Mouse (Mus musculus) midbrain, embryonic 12.5 days (tissue): Measurements from ENCODE around the gene Pcdh19. TPM values are rescaled to one million over a fixed set of nuclear protein-coding genes. Genes with fewer than 3 reads are reported as not detected.
"Not testable (repeated sequence)": the region's sequence is repeated elsewhere in the genome, so short reads cannot be mapped to it uniquely, and the experiment has no call there.

Source experiments
- ATAC-seq: fragments of 200-750 bp; cut with Nextera tagmentation; 2 replicates; pipeline ENCODE4 v1.8.0; 2017; ENCODE audit warnings: low read depth, moderate TSS enrichment, moderate library complexity; ENCODE audit not compliant: low FRiP score
- H3K27ac ChIP-seq: fragments of 300-500 bp; sonication (generic); replicated peaks from 2 replicates; pipeline ENCODE4 v1.5.1; 2016; ENCODE audit warnings: mild to moderate bottlenecking
- H3K27me3 ChIP-seq: fragments of 300-500 bp; sonication (generic); 2 replicates; pipeline ENCODE4 v1.6.1; 2016; ENCODE audit warnings: mild to moderate bottlenecking
- H3K36me3 ChIP-seq: fragments of 300-500 bp; sonication (generic); 2 replicates; pipeline ENCODE4 v1.6.1; 2016
- H3K4me1 ChIP-seq: fragments of 300-500 bp; sonication (generic); 2 replicates; pipeline ENCODE4 v1.6.1; 2016
- H3K4me2 ChIP-seq: fragments of 300-500 bp; sonication (generic); replicated peaks from 2 replicates; pipeline ENCODE4 v1.6.1; 2016; ENCODE audit warnings: mild to moderate bottlenecking, moderate library complexity
- H3K4me3 ChIP-seq: fragments of 300-500 bp; sonication (generic); 2 replicates; pipeline ENCODE4 v1.5.1; 2016; ENCODE audit warnings: mild to moderate bottlenecking
- H3K9ac ChIP-seq: fragments of 300-500 bp; sonication (generic); replicated peaks from 2 replicates; pipeline ENCODE4 v1.6.1; 2016; ENCODE audit warnings: mild to moderate bottlenecking, moderate library complexity
- H3K9me3 ChIP-seq: fragments of 300-500 bp; sonication (generic); 2 replicates; pipeline ENCODE4 v1.6.1; 2016; ENCODE audit warnings: mild to moderate bottlenecking
- WGBS: fragments of 180-500 bp; shearing (Covaris S2); methylation state at CpG from one replicate; pipeline ENCODE4 v1.1.7; 2016; 5-methylcytosine and 5-hydroxymethylcytosine counted together
- polyA plus RNA-seq: library from polyadenylated mRNA; unstranded; fragments of >200 nt; fragmentation: Nextera tagmentation; extraction: Ambion mirVana; gene quantifications from 2 replicates; pipeline ENCODE4 v1.2.1, GENCODE M21; 2016

Pcdh19 gene
- 10.2 and 14.1 TPM in 2 replicates for polyA plus RNA-seq

GRCm38 (mm10) chrX:133688840-133689239 lies at the start of gene Pcdh19:
Pcdh19 (minus strand) TSS chrX:133688987.
- H3K27ac ChIP-seq, result peak within 1 kb of the TSS; percentile 76
- H3K36me3 ChIP-seq, result no peaks in the 10 kb centered on the region
- H3K4me3 ChIP-seq, result peak within 1 kb of the TSS; percentile 55
- H3K9me3 ChIP-seq, result no peaks in the 10 kb centered on the region
- no peaks in the 10 kb centered on the region for H3K4me1 ChIP-seq
- 21% methylated on average over 23 of the region's 26 CpGs for WGBS
- H3K4me2 ChIP-seq, result peak within 1 kb of the TSS; percentile 75
- peak within 1 kb of the TSS; percentile 65 for H3K9ac ChIP-seq
- peak; percentile 93 for ATAC-seq
- H3K27me3 ChIP-seq, result peaks cover 23% of the 10 kb centered on the region

GRCm38 (mm10) chrX:133735871-133736270 lies 47.1 kb upstream of the Pcdh19 start:
- no peak overlapping the region for H3K4me2 ChIP-seq
- no peaks in the 10 kb centered on the region for H3K4me1 ChIP-seq
- H3K27ac ChIP-seq, result no peak overlapping the region
- WGBS, result 87% methylated on average over 2 of the region's 2 CpGs
- no peaks in the 10 kb centered on the region for H3K9me3 ChIP-seq
- no peak overlapping the region for H3K9ac ChIP-seq
- no peaks in the 10 kb centered on the region for H3K36me3 ChIP-seq
- ATAC-seq, result no peak
- no peaks in the 10 kb centered on the region for H3K27me3 ChIP-seq
- no peak overlapping the region for H3K4me3 ChIP-seq

- no peaks in the 10 kb centered on the region for H3K9me3 ChIP-seq
- 57% methylated on average over 6 of the region's 6 CpGs for WGBS
- no peaks in the 10 kb centered on the region for H3K36me3 ChIP-seq
- no peak overlapping the region for H3K9ac ChIP-seq
- no peaks in the 10 kb centered on the region for H3K27me3 ChIP-seq
- H3K4me2 ChIP-seq, result no peak overlapping the region
- ATAC-seq, result no peak
- H3K27ac ChIP-seq, result no peak overlapping the region
- H3K4me3 ChIP-seq, result no peak overlapping the region
- no peaks in the 10 kb centered on the region for H3K4me1 ChIP-seq
Measured at GRCm38 (mm10) chrX:133734984-133735383, 46.2 kb upstream of the Pcdh19 start.

- no peak overlapping the region for H3K27ac ChIP-seq
- H3K9me3 ChIP-seq, result no peaks in the 10 kb centered on the region
- WGBS, result 84% methylated on average over 3 of the region's 3 CpGs
- no peaks in the 10 kb centered on the region for H3K36me3 ChIP-seq
- ATAC-seq, result no peak
- H3K4me3 ChIP-seq, result no peak overlapping the region
- no peaks in the 10 kb centered on the region for H3K27me3 ChIP-seq
- H3K4me1 ChIP-seq, result no peaks in the 10 kb centered on the region
- H3K9ac ChIP-seq, result no peak overlapping the region
- H3K4me2 ChIP-seq, result no peak overlapping the region
Measured at GRCm38 (mm10) chrX:133721517-133721916, 32.7 kb upstream of the Pcdh19 start.

GRCm38 (mm10) chrX:133710621-133711020 lies 21.8 kb upstream of the Pcdh19 start:
- H3K4me2 ChIP-seq, result no peak overlapping the region
- H3K9me3 ChIP-seq, result no peaks in the 10 kb centered on the region
- WGBS, result 60% methylated on average over 2 of the region's 2 CpGs
- no peaks in the 10 kb centered on the region; the same call in 1 of the 2 replicates for H3K27me3 ChIP-seq
- no peak overlapping the region for H3K27ac ChIP-seq
- no peak overlapping the region for H3K9ac ChIP-seq
- no peaks in the 10 kb centered on the region for H3K4me1 ChIP-seq
- H3K4me3 ChIP-seq, result no peak overlapping the region
- no peak for ATAC-seq
- H3K36me3 ChIP-seq, result no peaks in the 10 kb centered on the region

GRCm38 (mm10) chrX:133702902-133703301 lies 14.1 kb upstream of the Pcdh19 start:
- ATAC-seq, result no peak
- whole genome bisulfite sequencing, result 94% methylated on average over 1 of the region's 1 CpGs

GRCm38 (mm10) chrX:133697871-133698270 lies 9.1 kb upstream of the Pcdh19 start:
- H3K4me2 ChIP-seq, H3K9me3 ChIP-seq, H3K27me3 ChIP-seq, H3K36me3 ChIP-seq, H3K27ac ChIP-seq, H3K9ac ChIP-seq, H3K4me3 ChIP-seq, H3K4me1 ChIP-seq, ATAC-seq: not testable (repeated sequence)
- WGBS, result 80% methylated on average over 3 of the region's 4 CpGs

More at GRCm38 (mm10) chrX:133702902-133703301, 14.1 kb upstream of the Pcdh19 start:
- no peak overlapping the region for H3K4me2 ChIP-seq
- H3K4me3 ChIP-seq, result no peak overlapping the region
- H3K36me3 ChIP-seq, result no peaks in the 10 kb centered on the region
- no peak overlapping the region for H3K9ac ChIP-seq
- no peak overlapping the region for H3K27ac ChIP-seq
- H3K27me3 ChIP-seq, result no peaks in the 10 kb centered on the region
- no peaks in the 10 kb centered on the region for H3K4me1 ChIP-seq
- no peaks in the 10 kb centered on the region for H3K9me3 ChIP-seq

- peaks cover 8% of the 10 kb centered on the region; the same call in 1 of the 2 replicates for H3K27me3 ChIP-seq
- no peak overlapping the region for H3K4me2 ChIP-seq
- H3K27ac ChIP-seq, result no peak overlapping the region
- H3K4me1 ChIP-seq, result no peaks in the 10 kb centered on the region
- no peaks in the 10 kb centered on the region for H3K9me3 ChIP-seq
- H3K9ac ChIP-seq, result no peak overlapping the region
- WGBS, result 34% methylated on average over 4 of the region's 4 CpGs
- no peak for ATAC-seq
- H3K4me3 ChIP-seq, result no peak overlapping the region
- H3K36me3 ChIP-seq, result no peaks in the 10 kb centered on the region
Measured at GRCm38 (mm10) chrX:133696461-133696860, 7.7 kb upstream of the Pcdh19 start.

GRCm38 (mm10) chrX:133693037-133693760 lies 4.4 kb upstream of the Pcdh19 start:
- Histone ChIP-seq H3K9me3 (no peaks in the 10 kb centered on the region), H3K27ac (no peak overlapping the region), H3K9ac (no peak overlapping the region), H3K4me3 (no peak overlapping the region), H3K4me1 (no peaks in the 10 kb centered on the region), H3K27me3 (peaks cover 8% of the 10 kb centered on the region; the same call in 1 of the 2 replicates), H3K36me3 (no peaks in the 10 kb centered on the region), H3K4me2 (no peak overlapping the region)
- 76% methylated on average over 5 of the region's 5 CpGs for WGBS
- ATAC-seq, result no peak

GRCm38 (mm10) chrX:133692392-133692790 lies 3.6 kb upstream of the Pcdh19 start:
- no peak overlapping the region for H3K27ac ChIP-seq
- 54% methylated on average over 2 of the region's 2 CpGs for whole genome bisulfite sequencing

GRCm38 (mm10) chrX:133691581-133692391 lies 3.0 kb upstream of the Pcdh19 start:
- H3K27ac ChIP-seq, result peak overlapping the region; percentile 49
- H3K9ac ChIP-seq, result no peak overlapping the region

More at GRCm38 (mm10) chrX:133692392-133692790, 3.6 kb upstream of the Pcdh19 start:
- no peak overlapping the region for H3K4me2 ChIP-seq
- H3K36me3 ChIP-seq, result no peaks in the 10 kb centered on the region
- no peak overlapping the region for H3K9ac ChIP-seq
- no peak overlapping the region for H3K4me3 ChIP-seq
- no peak for ATAC-seq
- H3K4me1 ChIP-seq, result no peaks in the 10 kb centered on the region
- peaks cover 10% of the 10 kb centered on the region for H3K27me3 ChIP-seq
- no peaks in the 10 kb centered on the region for H3K9me3 ChIP-seq

GRCm38 (mm10) chrX:133690822-133691221 lies 2.0 kb upstream of the Pcdh19 start:
- Histone ChIP-seq H3K27ac (no peak overlapping the region), H3K36me3 (no peaks in the 10 kb centered on the region), H3K4me3 (peak overlapping the region; percentile 55), H3K27me3 (peaks cover 19% of the 10 kb centered on the region), H3K9me3 (no peaks in the 10 kb centered on the region), H3K4me2 (peak overlapping the region; percentile 75), H3K4me1 (no peaks in the 10 kb centered on the region), H3K9ac (no peak overlapping the region)
- no peak for ATAC-seq
- WGBS, result 20% methylated on average over 11 of the region's 11 CpGs

More at GRCm38 (mm10) chrX:133691581-133692391, 3.0 kb upstream of the Pcdh19 start:
- WGBS, result 19% methylated on average over 12 of the region's 12 CpGs
- no peak for ATAC-seq
- Histone ChIP-seq H3K9me3 (no peaks in the 10 kb centered on the region), H3K4me2 (peak overlapping the region; percentile 75), H3K4me3 (peak overlapping the region; percentile 55), H3K4me1 (no peaks in the 10 kb centered on the region), H3K36me3 (no peaks in the 10 kb centered on the region), H3K27me3 (peaks cover 14% of the 10 kb centered on the region)
